Mouse (Mus musculus) embryonic facial prominence, embryonic 11.5 days (tissue): ENCODE results near the gene Slc2a3. TPM values are rescaled to one million over a fixed set of nuclear protein-coding genes. Genes with fewer than 3 reads are reported as not detected.
A peak's percentile ranks its signal among the peaks of the same experiment; 100 is the strongest.

Experiments
- ATAC-seq: fragments of 200-750 bp; cut with Nextera tagmentation; replicated peaks from 2 replicates; pipeline ENCODE4 v1.8.0; 2017; ENCODE audit warnings: low read depth; ENCODE audit not compliant: insufficient number of reproducible peaks, low FRiP score, low TSS enrichment
- DNase-seq: peaks from one replicate; pipeline ENCODE4 v3.0.0-alpha.2; 2015; ENCODE audit warnings: low spot score
- H3K27ac ChIP-seq: fragments of 300-500 bp; sonication (generic); replicated peaks from 2 replicates; pipeline ENCODE4 v1.5.1; 2014; ENCODE audit warnings: mild to moderate bottlenecking, low read depth, low read length, control low read depth
- H3K27me3 ChIP-seq: fragments of 300-500 bp; sonication (generic); 2 replicates; pipeline ENCODE4 v1.6.1; 2014; ENCODE audit warnings: mild to moderate bottlenecking, low read length, moderate library complexity, mixed read lengths; ENCODE audit not compliant: control insufficient read depth, insufficient read depth
- H3K36me3 ChIP-seq: fragments of 300-500 bp; sonication (generic); replicated peaks from 2 replicates; pipeline ENCODE4 v1.6.1; 2014; ENCODE audit warnings: low read depth, mild to moderate bottlenecking, low read length, moderate library complexity, mixed read lengths; ENCODE audit not compliant: control insufficient read depth, insufficient read depth
- H3K4me1 ChIP-seq: fragments of 300-500 bp; sonication (generic); 2 replicates; pipeline ENCODE4 v1.6.1; 2014; ENCODE audit warnings: low read length, mixed read lengths; ENCODE audit not compliant: control insufficient read depth, insufficient read depth
- H3K4me2 ChIP-seq: fragments of 300-500 bp; sonication (generic); 2 replicates; pipeline ENCODE4 v1.6.1; 2014; ENCODE audit warnings: low read depth, mild to moderate bottlenecking, control low read depth, low read length, moderate library complexity
- H3K4me3 ChIP-seq: fragments of 300-500 bp; sonication (generic); 2 replicates; pipeline ENCODE4 v1.5.1; 2014; ENCODE audit warnings: low read depth, low read length, control low read depth
- H3K9ac ChIP-seq: fragments of 300-500 bp; sonication (generic); replicated peaks from 2 replicates; pipeline ENCODE4 v1.6.1; 2014; ENCODE audit warnings: mild to moderate bottlenecking, control low read depth, low read length
- H3K9me3 ChIP-seq: fragments of 300-500 bp; sonication (generic); replicated peaks from 2 replicates; pipeline ENCODE4 v1.6.1; 2016; ENCODE audit warnings: mild to moderate bottlenecking, low read length, inconsistent platforms, mixed read lengths; ENCODE audit not compliant: control insufficient read depth
- WGBS: fragments of 180-500 bp; shearing (Covaris S2); extraction: QIAGEN DNeasy Blood & Tissue Kit; methylation state at CpG from one replicate; pipeline ENCODE4 v1.1.7; 2014; 5-methylcytosine and 5-hydroxymethylcytosine counted together
- polyA plus RNA-seq: library from polyadenylated mRNA; unstranded; fragments of >200 nt; fragmentation: Nextera tagmentation; extraction: Ambion mirVana; gene quantifications from 2 replicates; pipeline ENCODE4 v1.2.1, GENCODE M21; 2014

Slc2a3 gene
- polyA plus RNA-seq: 32.7 and 35.1 TPM in 2 replicates

GRCm38 (mm10) chr6:122801301-122801800 lies at the start of gene Slc2a3:
Gene Slc2a3 (minus strand): TSS chr6:122801640.
- DNase-seq (peak; percentile 57), ATAC-seq (peak; percentile 32)
- H3K27me3 ChIP-seq: 0 out of 2 replicates have a peak, but pooled peaks cover 2% of the 10 kb centered on the region
- peak within 1 kb of the TSS; percentile 69 for H3K9ac ChIP-seq
- no peaks in the 10 kb centered on the region for H3K9me3 ChIP-seq
- no peaks in the 10 kb centered on the region for H3K36me3 ChIP-seq
- no peak within 1 kb of the TSS for H3K27ac ChIP-seq
- under 1% methylated on average over 46 of the region's 46 CpGs for WGBS
- peak within 1 kb of the TSS; percentile 88 for H3K4me2 ChIP-seq
- no peaks in the 10 kb centered on the region for H3K4me1 ChIP-seq
- peak within 1 kb of the TSS; percentile 48 for H3K4me3 ChIP-seq

GRCm38 (mm10) chr6:122843759-122844158 lies 42.3 kb upstream of the Slc2a3 start:
- no peaks in the 10 kb centered on the region; the same call in none of the 2 replicates for H3K36me3 ChIP-seq

GRCm38 (mm10) chr6:122837539-122837938 lies 36.1 kb upstream of the Slc2a3 start:
- H3K4me1 ChIP-seq: no peaks in the 10 kb centered on the region
- WGBS: 85% methylated on average over 5 of the region's 5 CpGs
- no peak for DNase-seq
- H3K27me3 ChIP-seq: no peaks in the 10 kb centered on the region
- H3K27ac ChIP-seq: no peak overlapping the region
- no peak overlapping the region for H3K4me3 ChIP-seq
- H3K9ac ChIP-seq: no peak overlapping the region
- no peak overlapping the region for H3K4me2 ChIP-seq
- ATAC-seq: no peak
- H3K9me3 ChIP-seq: no peaks in the 10 kb centered on the region
- H3K36me3 ChIP-seq: peaks cover 3% of the 10 kb centered on the region

More at GRCm38 (mm10) chr6:122843759-122844158, 42.3 kb upstream of the Slc2a3 start:
- H3K27me3 ChIP-seq: no peaks in the 10 kb centered on the region
- ATAC-seq (no peak), DNase-seq (no peak)
- no peaks in the 10 kb centered on the region for H3K4me1 ChIP-seq
- WGBS: 85% methylated on average over 6 of the region's 6 CpGs
- H3K4me2 ChIP-seq: no peak overlapping the region
- H3K9ac ChIP-seq: no peak overlapping the region
- H3K9me3 ChIP-seq: no peaks in the 10 kb centered on the region
- no peak overlapping the region for H3K4me3 ChIP-seq
- H3K27ac ChIP-seq: no peak overlapping the region

GRCm38 (mm10) chr6:122836974-122837373 lies 35.5 kb upstream of the Slc2a3 start:
- Histone ChIP-seq H3K4me1 (no peaks in the 10 kb centered on the region), H3K9me3 (no peaks in the 10 kb centered on the region), H3K27ac (no peak overlapping the region), H3K36me3 (peaks cover 3% of the 10 kb centered on the region), H3K9ac (no peak overlapping the region), H3K27me3 (no peaks in the 10 kb centered on the region), H3K4me3 (no peak overlapping the region), H3K4me2 (no peak overlapping the region)
- ATAC-seq (no peak), DNase-seq (no peak)
- 94% methylated on average over 3 of the region's 3 CpGs for WGBS

- Histone ChIP-seq H3K9ac (no peak overlapping the region), H3K36me3 (peaks cover 3% of the 10 kb centered on the region; the same call in 1 of the 2 replicates), H3K27ac (no peak overlapping the region), H3K9me3 (no peaks in the 10 kb centered on the region), H3K27me3 (no peaks in the 10 kb centered on the region), H3K4me2 (no peak overlapping the region), H3K4me3 (no peak overlapping the region), H3K4me1 (no peaks in the 10 kb centered on the region)
- 58% methylated on average over 4 of the region's 4 CpGs for WGBS
- ATAC-seq (no peak), DNase-seq (peak; percentile 49)
Measured at GRCm38 (mm10) chr6:122834365-122834764, 32.9 kb upstream of the Slc2a3 start.

- DNase-seq: no peak
- Histone ChIP-seq H3K9me3 (no peaks in the 10 kb centered on the region), H3K27ac (no peak overlapping the region), H3K36me3 (peaks cover 1% of the 10 kb centered on the region; the same call in 1 of the 2 replicates), H3K27me3 (no peaks in the 10 kb centered on the region), H3K4me2 (no peak overlapping the region), H3K9ac (no peak overlapping the region), H3K4me3 (no peak overlapping the region), H3K4me1 (no peaks in the 10 kb centered on the region)
- no peak for ATAC-seq
- 81% methylated on average over 7 of the region's 7 CpGs for whole genome bisulfite sequencing
Measured at GRCm38 (mm10) chr6:122832880-122833279, 31.4 kb upstream of the Slc2a3 start.

- Histone ChIP-seq H3K4me3 (no peak overlapping the region), H3K27me3 (no peaks in the 10 kb centered on the region), H3K4me2 (no peak overlapping the region), H3K9me3 (no peaks in the 10 kb centered on the region), H3K9ac (no peak overlapping the region), H3K4me1 (no peaks in the 10 kb centered on the region), H3K27ac (no peak overlapping the region), H3K36me3 (no peaks in the 10 kb centered on the region)
- WGBS: 42% methylated on average over 13 of the region's 13 CpGs
- DNase-seq (peak; percentile 39), ATAC-seq (no peak)
Measured at GRCm38 (mm10) chr6:122828086-122828485, 26.6 kb upstream of the Slc2a3 start.

GRCm38 (mm10) chr6:122825923-122826742 lies 24.7 kb upstream of the Slc2a3 start:
- Histone ChIP-seq H3K4me3 (peak overlapping the region; percentile 32), H3K36me3 (no peaks in the 10 kb centered on the region), H3K27ac (no peak overlapping the region; the same call in 1 of the 2 replicates), H3K27me3 (no peaks in the 10 kb centered on the region), H3K4me1 (no peaks in the 10 kb centered on the region), H3K4me2 (peak overlapping the region; percentile 72), H3K9me3 (no peaks in the 10 kb centered on the region), H3K9ac (peak overlapping the region; percentile 48)
- peak; percentile 57 for ATAC-seq
- WGBS: 4% methylated on average over 27 of the region's 29 CpGs
- DNase-seq: peak; percentile 69
